Mouse (Mus musculus) cerebellum, postnatal 10 days (tissue): Measurements from ENCODE around the gene Erbin.
A peak's percentile ranks its signal among the peaks of the same experiment; 100 is the strongest.

ENCODE experiments used
- DNase-seq, 2 experiments: peaks; one replicate each; pipeline ENCODE4 v3.0.0; 2021; ENCODE audit warnings: mixed read lengths in 2 of 2

Erbin gene

DNA sequence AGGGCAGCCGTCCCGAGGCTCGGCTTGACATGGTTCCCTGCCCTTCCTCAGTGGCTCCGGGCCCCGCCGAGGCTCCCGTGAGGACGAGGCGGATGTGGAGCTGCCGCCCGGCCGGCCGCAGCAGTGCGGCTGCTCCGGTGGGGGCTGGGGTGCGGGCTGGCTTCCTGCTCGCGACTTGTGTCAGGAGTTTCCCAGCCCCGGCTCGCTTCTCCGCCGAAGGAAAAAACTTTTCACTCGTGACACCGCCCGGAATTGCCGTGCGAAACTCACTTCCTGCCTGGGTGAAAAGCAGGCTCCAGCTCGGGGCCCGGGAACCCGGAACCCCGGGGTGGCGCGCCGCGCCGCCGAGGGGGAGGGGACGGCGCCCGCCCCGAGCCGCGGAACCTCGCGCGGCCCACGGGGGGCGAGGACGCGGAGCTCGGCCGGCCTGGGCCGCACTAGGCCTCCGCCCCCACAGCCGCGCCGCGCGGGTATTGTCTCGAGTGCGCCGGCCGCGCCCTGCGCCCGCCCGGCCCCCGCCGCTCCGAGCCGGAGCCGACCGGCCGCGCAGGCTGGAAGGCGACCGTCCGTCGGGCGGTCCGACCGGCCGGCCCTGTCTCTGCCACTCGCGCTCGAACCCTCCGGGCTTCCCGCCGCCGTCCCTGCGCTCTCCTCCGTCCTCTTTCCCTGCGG, at the start of gene Erbin:
Gene Erbin (minus strand): TSS at position 254 of the 672 bp plus-strand sequence.
- peak; percentile 71 to 77 for DNase-seq

DNA sequence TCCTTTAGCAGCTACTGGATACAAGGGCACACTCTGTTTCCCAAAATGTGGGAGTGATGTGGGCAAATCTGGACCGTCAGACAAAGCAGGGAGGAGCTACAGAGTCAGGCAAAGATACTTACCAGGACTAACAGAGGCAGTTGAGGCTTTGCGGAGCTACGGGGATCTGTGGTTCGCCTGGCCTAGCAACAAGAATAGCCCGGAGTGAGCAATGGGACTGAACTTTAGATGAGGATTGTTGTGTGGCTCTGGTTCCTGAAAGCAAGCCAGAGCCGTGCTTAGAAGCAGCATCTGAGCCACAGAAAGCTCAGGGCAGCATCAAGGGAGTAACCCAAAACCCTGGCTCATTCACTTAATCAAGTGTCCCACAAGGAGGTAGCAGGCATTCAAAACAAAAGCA, 49.6 kb upstream of the Erbin start:
- no peak for DNase-seq

DNA sequence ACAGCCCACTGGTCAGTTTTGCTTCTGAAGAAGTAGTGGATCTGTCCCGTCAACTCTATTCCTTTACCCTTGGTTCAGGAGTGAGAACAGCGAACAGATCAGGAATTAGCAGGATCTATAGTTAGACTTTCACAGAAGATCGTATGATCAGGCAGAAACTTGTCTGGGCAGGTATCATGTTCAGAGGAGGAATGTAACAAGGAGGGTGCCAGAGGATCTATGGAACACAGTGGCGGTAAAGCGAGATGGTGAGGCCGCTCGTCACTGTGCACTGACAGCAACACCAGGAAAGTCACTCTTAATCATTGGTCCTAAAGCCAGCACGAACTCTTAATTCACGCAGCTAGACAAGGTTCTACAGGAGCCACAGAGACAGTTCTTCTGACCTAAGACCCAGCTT, 47.7 kb upstream of the Erbin start:
- no peak for DNase-seq

DNA sequence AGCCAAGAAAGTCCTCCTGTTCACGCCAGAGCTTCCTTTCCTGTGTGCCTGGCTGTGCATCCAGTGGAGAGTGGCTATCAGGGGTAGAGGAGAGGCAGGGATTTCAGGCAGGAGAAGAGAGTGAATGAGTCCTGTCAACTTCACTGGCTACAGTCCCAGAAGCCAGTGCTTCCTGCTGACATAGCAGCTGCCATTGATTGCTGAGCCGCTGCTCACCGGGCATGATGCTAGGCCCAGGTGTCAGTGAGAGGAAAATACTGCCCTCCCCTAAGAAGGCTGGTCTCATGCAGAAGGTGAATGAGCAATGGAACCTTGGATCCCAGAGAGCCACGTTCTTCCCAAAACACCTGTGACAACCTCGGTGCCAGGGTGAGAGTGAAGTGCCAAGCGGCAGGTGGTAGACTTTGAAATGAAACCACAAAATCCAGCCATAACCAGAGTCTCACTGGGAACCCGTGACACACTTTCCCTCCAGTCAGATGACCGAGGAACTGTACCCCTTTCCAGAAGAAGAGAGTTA, 46.4 kb upstream of the Erbin start:
- DNase-seq: peak; percentile 88 to 92

DNA sequence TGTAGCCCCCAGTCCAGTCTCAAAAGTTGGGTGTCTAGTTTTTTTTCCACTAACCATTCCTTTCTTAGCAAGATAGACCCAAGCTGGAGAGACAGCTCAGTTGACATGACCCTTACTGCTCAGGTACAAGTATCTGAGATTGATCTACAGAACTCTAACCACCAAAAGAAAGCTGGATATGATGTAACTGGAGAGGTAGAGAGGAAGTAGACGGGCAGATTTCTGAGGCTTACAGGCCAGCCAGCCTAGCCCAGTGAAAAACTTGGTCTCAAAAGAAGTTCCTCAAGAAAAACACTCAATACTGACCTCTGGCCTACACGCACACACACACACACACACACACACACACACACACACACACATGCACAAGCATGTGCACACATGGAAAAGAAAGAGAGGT, 44.9 kb upstream of the Erbin start:
- DNase-seq: no peak

DNA sequence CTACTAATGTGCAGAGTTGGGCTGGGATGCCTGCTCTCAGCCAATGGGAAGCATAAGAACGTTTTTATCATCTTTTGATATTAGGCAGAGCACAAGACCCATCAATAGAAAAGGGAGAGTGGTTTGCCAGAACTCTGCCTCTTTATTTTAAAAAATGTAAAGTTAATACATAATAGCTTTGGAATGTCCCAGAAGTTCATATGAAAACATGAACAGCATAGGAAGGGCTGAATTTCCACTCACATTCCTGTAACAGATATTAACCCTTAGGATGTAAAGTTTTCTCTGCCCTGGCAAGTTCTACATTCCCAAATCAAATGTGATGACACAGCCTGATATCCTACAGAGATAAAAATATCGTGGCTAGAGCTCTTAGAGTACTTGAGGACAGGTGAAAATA, 42.8 kb upstream of the Erbin start:
- DNase-seq: no peak

DNA sequence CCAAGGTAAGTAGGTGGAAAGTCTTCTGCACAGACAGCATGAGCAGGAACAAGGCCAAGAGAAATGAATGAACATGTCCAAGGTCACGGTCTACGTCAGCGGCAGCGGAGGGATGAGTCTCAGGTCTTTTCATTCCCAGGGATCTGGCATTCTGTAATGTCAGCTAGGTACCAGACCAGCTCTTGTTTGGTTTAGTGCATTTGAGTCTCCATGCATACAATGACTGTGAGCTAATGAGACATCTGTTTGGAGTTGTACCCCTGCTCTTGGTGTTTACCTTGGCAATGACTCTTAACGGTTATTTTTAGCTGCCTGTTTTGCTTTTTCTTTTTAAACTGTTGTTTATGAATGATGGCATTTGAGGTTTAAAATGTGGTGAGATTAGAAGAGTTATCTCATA, 39.5 kb upstream of the Erbin start:
- DNase-seq: peak; percentile 29 to 36

DNA sequence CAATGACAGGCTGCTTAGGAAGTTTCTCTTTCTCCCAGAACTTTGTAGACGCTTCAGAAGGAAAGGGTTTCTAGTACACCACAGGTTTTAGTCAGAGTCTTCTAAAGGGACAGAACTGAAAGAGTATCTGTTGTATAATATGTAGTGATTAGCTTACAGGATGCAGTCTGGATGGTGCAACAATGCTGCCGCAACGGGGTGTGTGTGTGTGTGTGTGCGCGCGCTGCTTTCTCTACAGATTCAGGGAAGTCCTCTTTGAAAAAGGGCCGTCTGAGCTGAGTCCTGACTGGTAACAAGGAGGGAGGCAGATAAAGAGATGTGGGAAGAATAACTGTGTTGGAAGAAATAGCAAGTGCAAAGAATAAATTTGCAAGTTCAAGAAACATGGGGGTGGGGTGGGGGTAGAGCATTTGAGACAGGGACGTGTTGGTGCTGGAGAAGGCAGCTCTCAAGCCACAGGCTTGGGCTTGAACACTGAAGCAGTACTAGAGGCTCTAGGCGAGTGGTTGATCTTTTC, 38.4 kb upstream of the Erbin start:
- no peak for DNase-seq

DNA sequence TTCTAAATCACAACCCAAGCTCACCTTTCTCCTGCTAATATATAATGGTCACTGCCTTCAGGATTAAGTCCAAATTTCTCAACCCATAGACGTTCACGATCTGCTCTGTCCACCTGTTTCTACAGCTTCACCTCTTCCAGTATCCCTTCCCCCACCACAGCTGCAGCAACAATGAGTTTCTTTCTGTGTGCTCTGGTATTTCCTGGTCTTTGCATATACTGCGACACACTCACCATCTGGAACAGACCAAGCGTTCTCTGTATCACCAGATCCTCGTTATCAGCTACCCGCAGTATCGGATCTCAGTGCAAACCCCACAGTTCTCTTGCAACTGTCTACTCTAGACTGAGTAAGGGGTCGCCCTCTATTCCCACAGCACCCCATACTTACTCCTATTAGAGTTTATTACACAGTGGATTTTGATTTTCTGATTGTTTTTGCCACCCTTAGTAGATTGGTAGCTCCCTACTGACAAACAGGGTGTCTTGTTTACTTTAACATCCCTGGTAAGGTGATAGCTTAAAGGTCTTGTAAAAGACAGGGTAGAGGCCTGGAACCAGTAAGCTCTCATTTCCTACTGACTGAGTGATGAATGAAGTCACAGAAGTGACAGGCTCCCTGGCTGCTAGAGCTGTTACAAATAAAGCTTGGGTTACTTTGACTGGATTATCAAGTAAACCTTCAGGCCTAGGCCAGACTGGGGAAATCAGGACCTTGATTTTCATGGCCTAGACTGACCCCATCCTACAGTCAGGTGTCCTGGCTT, 37.0 kb upstream of the Erbin start:
- no peak for DNase-seq

DNA sequence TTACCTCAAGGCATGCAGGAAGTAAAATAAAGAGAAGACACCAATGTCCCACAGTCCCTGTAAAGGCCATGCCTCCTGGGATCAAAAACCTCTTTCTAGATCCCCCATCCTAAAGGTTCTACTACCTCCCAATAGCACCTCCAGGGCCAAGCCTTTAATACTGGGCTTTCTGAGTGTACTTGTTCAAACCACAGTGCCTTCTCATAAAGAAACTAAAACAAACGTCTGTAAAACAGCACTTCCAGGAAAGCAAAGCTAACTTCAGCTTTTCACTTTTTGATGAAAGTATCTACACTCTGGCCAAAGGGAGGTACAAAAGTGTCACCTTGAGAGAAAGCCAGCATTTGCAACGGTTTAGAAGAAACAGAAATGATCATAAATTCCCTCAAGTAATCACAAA, 35.3 kb upstream of the Erbin start:
- DNase-seq: no peak

DNA sequence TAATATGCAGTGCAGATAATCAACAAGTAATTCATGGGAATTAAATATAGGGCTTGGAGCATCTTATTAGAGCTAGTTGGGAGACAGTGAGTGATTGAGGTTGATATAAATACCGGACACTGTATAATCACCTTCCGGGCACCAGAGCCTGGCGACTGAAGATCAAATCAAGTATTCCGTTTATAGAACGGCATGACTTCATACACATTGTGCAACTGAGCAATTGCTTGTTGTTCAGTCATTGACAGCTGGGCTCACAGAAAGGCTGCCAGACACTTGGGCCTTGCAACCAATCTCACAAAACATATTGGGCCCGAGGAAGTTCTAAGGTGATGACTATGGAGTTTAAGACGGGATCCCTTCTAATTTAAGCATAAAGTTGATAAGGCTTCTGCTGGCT, 31.1 kb upstream of the Erbin start:
- no peak for DNase-seq

DNA sequence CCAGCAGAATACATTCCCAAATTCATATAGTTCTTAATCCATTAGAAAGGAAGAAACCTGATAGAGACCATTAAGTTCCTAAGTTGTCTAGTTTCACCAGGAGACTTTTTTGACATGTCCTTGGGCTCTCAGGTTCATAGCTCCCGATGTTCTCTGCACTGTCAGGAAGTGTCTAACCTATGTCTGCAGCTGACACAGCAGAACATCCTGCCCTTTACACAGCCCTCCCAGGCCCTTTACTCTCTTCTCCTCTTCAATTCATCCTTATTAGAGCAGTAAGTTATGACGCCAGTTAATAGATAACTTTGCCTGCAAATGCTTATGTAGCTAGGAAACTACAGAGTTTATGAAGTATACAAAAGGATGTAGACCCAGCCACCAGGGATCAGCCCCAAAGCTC, 20.5 kb upstream of the Erbin start:
- DNase-seq: no peak

DNA sequence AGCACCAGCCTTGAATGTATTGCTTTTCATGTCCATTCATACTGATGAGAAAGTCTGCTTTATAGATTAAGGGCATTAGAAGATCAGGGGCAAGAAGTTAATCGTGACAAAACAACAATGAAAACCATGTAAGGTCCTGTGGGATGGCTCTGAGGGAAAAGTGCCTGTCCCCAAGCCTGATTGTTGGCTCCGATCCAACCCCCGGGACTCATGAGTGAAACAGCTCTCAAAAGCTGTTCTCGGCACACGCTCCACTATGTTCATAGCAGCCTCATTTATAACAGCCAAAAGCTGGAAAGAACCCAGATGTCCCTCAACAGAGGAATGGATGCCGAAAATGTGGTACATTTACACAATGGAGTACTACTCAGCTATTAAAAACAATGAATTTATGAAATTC, 4.3 kb upstream of the Erbin start:
- peak; percentile 65 to 67 for DNase-seq

DNA sequence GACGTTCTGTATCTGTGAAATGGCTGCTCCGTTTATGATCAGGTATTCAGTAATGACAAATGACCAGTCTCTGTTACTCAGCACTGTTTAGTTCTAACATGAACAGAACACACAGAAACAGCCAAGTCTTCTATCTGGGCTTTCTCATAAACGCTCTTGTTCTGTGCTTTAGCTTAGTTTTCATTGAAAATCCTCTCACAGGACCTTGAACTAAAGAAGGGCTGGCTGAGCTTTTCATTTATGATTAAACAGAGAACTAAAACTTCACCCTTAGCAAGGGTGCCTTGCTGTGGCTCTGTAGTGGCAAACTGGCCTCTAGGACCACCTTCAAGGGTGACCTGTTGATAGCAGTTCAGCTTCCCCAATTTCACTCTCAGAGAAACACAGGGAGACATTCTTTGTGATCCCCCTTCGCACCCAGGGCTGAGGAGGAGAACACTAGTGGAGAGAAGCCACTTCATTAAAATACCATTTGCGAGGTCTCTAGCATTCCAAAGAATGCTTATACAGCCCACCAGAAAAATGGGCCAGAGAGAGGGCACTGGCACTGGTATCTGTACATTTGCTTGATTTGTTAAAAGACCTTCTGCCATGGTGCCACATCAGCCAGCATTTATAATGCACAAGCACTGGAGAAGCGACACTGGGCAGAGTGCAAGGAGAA, 3.2 kb upstream of the Erbin start:
- DNase-seq: peak in 1 of 2 experiments; percentile 20

DNA sequence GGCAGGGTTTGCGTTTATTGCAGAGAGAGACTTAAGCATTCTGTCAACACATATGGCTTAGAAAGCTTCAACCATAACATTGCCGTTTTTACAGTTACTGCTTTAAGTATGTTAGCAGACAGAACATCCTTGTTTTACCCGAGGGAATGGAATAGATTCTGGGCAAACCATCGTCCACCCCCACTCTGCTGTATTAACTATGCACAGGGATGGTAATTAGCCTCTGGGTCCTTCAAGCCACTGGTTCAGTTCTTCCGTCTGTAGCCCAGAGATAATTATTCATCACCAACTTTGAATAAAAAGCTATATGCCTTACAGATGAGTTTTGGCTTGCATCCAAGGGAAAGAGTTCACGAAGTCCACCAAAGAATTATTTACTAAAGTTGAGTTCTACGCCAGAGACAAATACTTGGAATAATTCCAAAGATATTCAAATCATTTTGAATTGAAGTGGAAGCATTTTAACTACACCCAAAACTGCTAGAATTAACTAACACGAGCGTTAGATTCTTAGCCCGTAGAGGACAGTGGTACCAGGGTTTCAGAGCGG, 1.6 kb upstream of the Erbin start:
- no peak for DNase-seq

DNA sequence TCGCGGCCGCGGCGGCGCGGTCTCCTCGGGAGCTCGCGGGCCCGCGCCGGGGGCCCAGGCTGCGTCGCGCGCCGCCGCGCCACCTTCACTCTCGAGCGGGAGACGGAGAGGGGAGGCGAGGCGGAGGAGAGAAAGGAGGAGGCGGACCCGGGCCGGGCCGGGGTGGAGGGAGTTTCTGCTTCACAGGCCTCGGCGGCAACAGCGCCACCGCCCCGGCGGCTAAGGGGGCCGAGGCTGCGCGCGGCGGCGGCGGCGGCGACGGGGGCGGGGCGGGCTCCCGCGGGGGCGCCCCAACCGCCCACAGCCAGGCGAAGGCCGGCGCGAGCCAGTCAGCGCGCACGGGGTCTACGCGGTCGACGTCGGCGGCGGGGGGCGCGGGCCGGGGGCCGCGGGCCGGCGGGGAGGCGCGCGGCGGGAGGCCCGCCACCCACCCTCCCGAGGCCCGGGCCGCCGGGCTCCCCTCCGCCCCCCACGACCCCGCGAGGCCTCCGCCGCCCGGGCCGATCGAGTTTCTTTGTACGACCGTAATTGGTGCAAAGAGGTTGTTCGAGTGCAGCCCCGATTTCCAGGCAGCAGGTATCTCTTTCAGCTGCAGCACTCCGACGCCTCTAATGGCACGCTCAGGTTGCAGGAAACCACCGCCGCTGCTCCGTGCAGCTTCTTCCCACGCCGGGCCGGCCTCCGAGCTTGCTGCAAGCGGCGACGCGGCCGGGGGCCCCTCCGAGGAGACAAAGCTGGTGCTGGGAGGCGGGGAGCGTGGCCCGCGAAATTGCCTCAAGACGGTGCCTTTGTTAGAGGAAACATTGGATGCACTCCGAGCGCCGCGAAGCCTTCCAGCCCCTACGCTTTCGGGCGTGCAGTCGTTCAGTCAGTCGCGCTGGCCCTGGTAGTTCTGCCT, 868 bp upstream of the Erbin start:
- peak; percentile 90 to 94 for DNase-seq

DNA sequence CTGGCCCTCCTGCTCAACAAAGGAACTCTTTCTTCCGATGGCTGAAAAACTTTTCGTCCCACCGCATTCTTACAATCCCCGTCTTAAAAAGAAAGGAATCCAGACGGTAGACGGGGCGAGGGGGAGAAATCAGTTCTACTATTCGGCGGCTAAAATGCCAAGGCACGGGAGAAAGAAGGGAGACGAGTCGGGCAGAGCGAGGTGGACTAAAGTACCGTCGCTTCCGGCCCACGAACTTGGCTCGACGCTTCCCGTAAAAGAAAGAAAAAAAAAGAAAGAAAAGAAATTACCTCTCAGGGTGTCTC, 406 bp downstream of the Erbin start:
- no peak for DNase-seq

DNA sequence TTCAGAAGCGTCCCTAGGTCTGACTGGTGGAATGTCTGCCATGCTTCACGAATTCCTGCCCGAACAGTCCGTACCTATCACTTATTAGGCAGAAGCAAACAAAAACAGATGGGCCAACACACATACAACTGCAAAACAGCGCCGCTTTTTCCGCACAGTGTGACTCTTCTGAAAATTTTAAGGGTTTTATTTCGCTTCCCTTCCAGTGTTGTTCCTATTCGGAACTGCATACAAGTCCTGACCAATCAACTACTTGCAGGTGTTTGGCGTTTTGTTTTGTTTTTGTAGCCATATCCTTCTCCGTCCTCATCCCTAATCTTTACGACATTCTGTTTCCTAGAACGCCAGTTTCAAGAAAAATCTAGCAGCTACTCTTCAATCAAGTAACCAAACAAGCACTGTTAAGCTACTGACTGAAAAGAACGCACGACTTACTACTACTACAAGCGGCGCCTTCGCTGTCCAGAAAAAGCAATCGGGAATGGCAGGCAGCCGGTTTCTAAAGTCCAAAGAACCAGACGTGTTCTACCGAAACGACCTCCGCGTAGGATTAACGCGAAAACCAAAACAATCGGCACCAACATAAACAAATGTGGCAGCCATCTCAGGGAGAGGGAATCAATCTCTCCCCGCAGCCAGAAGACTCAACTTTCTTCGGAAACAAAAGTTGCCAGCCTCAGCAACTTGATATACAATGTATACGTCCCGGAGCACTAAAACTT, 919 bp downstream of the Erbin start:
- peak; percentile 26 to 33 for DNase-seq

DNA sequence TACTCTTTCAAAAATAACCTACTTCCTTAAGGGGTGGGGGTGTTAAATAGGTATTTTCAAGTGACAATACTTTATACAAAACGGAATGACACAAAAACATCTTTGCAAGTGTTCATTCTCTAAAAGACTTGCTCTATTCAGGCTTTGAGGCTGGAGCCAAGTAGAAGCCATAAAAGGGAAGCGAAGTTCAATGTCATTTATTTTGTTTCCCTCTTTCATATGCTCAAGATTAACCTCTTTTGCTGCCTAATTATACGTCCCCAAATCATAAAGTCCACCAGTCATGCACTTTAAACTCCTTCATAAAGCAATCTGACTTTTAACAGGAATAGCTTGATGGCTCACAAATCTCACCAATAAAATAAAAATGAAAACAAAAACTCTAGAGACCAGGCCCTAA, 1.9 kb downstream of the Erbin start:
- no peak for DNase-seq

DNA sequence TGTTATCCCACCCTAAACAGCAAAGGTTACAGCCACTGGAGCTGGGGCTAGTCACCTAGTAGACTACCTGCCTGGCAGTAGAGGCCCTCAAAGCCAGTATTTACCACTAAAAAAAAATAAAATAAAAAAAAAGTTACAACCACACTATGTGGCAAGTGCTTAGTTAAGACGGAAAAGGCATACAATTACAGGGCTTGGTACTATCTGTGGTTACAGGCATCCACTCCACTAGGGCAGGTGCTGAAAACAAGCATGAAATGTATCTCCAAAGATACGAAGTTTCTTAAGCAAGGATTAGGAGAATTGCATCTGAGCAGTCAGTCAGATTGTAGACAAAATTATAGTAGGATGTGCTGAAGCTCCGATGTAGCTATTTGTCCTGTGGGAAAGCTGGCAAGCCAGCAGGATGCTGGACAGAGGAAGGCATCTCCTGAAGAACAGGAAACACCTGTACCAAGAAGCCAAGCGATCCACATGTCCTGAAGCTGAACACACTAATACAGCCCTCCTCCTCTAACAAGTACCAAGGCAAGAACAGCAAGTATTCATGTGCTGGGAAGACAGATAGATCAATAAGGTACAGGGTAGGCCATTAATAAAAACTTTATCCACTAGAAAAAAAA, 6.1 kb downstream of the Erbin start:
- DNase-seq: no peak

DNA sequence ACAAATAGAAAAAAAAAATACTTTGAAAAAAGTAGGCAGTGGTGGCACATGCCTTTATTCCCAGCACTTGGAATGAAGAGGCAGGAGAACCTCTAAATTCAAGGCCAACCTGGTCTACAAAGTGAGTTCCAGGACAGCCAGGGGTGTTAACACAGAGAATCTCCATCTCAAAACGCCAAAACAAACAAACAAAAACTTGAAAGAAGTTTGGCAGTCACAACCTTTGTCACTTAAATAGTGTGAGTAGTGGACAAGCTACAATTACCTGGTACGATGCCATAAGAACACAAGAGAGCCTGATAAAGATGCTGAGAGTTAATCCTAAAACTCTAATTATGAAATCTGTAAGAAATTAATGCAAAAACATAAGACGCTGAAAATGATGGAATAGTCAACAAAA, 8.0 kb downstream of the Erbin start:
- no peak for DNase-seq
